Mouse (Mus musculus) MEL (cell line): Measurements from ENCODE around the gene Dnaaf3.

Experiments used
- BHLHE40 ChIP-seq: IDR thresholded peaks from 2 replicates; pipeline ENCODE4 v1.6.1; 2012; ENCODE audit warnings: low read depth, mild to moderate bottlenecking, inconsistent platforms, low read length, improper control_type of control experiment, borderline replicate concordance
- CTCF ChIP-seq, 3 experiments: IDR thresholded peaks in 2 of 3; conservative IDR thresholded peaks in 1 of 3; 2 replicates each; pipeline ENCODE4 v1.5.1; 2011 to 2012; ENCODE audit warnings: low read length in 3 of 3, low read depth in 2 of 3, mild to moderate bottlenecking in 2 of 3, improper control_type of control experiment in 1 of 3, inconsistent platforms in 1 of 3, mixed read lengths in 1 of 3, moderate library complexity in 1 of 3; ENCODE audit not compliant: control insufficient read depth in 1 of 3, insufficient read depth in 1 of 3, poor library complexity in 1 of 3, severe bottlenecking in 1 of 3
- EP300 ChIP-seq, 2 experiments: IDR thresholded peaks; 2 replicates each; pipeline ENCODE4 v1.6.1; 2011; ENCODE audit warnings: improper control_type of control experiment in 2 of 2, low read length in 2 of 2, low read depth in 1 of 2, mild to moderate bottlenecking in 1 of 2
- GATA1 ChIP-seq: IDR thresholded peaks from 2 replicates; pipeline ENCODE4 v1.6.1; 2011; ENCODE audit warnings: low read depth, low read length, improper control_type of control experiment
- JUND ChIP-seq: IDR thresholded peaks from 2 replicates; pipeline ENCODE4 v1.6.1; 2011; ENCODE audit warnings: low read depth, mild to moderate bottlenecking, improper control_type of control experiment, low read length
- KAT2A ChIP-seq: conservative IDR thresholded peaks from 2 replicates; pipeline ENCODE4 v1.6.1; 2012; ENCODE audit warnings: low read depth, low read length, improper control_type of control experiment, inconsistent platforms
- MYB ChIP-seq: IDR thresholded peaks from 2 replicates; pipeline ENCODE4 v1.6.1; 2011; ENCODE audit warnings: mild to moderate bottlenecking, low read depth, low read length, improper control_type of control experiment
- POLR2A ChIP-seq, 2 experiments: IDR thresholded peaks; 2 replicates each; pipeline ENCODE4 v1.6.1; 2011 to 2012; ENCODE audit warnings: low read length in 2 of 2, mild to moderate bottlenecking in 2 of 2, control low read depth in 1 of 2, improper control_type of control experiment in 1 of 2, low read depth in 1 of 2, moderate library complexity in 1 of 2; ENCODE audit not compliant: control insufficient read depth in 1 of 2, insufficient read depth in 1 of 2, poor library complexity in 1 of 2
- TAL1 ChIP-seq: IDR thresholded peaks from 2 replicates; pipeline ENCODE4 v1.6.1; 2012; ENCODE audit warnings: mild to moderate bottlenecking, inconsistent platforms, low read length, moderate library complexity, mixed read lengths
- USF1 ChIP-seq: IDR thresholded peaks from 2 replicates; pipeline ENCODE4 v1.6.1; 2014; ENCODE audit warnings: low read depth, mild to moderate bottlenecking, inconsistent platforms, low read length, improper control_type of control experiment, moderate library complexity
- ZC3H11A ChIP-seq: IDR thresholded peaks from 2 replicates; pipeline ENCODE4 v1.6.1; 2012; ENCODE audit warnings: low read depth, mild to moderate bottlenecking, inconsistent platforms, low read length, improper control_type of control experiment
- ZMIZ1 ChIP-seq: IDR thresholded peaks from 2 replicates; pipeline ENCODE4 v1.6.1; 2012; ENCODE audit warnings: low read depth, mild to moderate bottlenecking, inconsistent platforms, low read length, improper control_type of control experiment, moderate library complexity
- ZNF384 ChIP-seq: IDR thresholded peaks from 2 replicates; pipeline ENCODE4 v1.6.1; 2012; ENCODE audit warnings: low read depth, mild to moderate bottlenecking, inconsistent platforms, low read length, improper control_type of control experiment

GRCm38 (mm10) chr7:4541344-4541743 is 9.1 kb upstream of the Dnaaf3 start:
- TF ChIP-seq TAL1 (no peak), BHLHE40 (no peak), CTCF (IDR thresholded peaks at IDR 0.05 in 2 of 3, conservative IDR thresholded peaks at IDR 0.05 in 1 of 3; ENCODE audit: control insufficient read depth in 1 of 3, insufficient read depth in 1 of 3, low read depth in 2 of 3, low read length in 3 of 3, poor library complexity in 1 of 3, severe bottlenecking in 1 of 3) (peak in 2 of 3 experiments; percentile 5 to 27; a peak in 2 of 6 replicates), USF1 (no peak), ZNF384 (no peak), ZMIZ1 (no peak), POLR2A (IDR thresholded peaks at IDR 0.05; ENCODE audit: control insufficient read depth in 1 of 2, insufficient read depth in 1 of 2, low read depth in 1 of 2, low read length in 2 of 2, poor library complexity in 1 of 2) (no peak), MYB (no peak), EP300 (IDR thresholded peaks at IDR 0.05; ENCODE audit: low read depth in 1 of 2, low read length in 2 of 2) (no peak), ZC3H11A (no peak), KAT2A (no peak), GATA1 (no peak), JUND (no peak)
